Mouse (Mus musculus) megakaryocyte, embryonic 14.5 days (primary cell): ENCODE data around the gene Parp8.

ENCODE experiments used
- FLI1 ChIP-seq: IDR thresholded peaks from 2 replicates; pipeline ENCODE4 v1.6.1; 2012; ENCODE audit warnings: low read length, inconsistent platforms, mixed read lengths
- GATA1 ChIP-seq: IDR thresholded peaks from 3 replicates; pipeline ENCODE4 v1.6.1; 2012; ENCODE audit warnings: mixed read lengths, low read length, inconsistent platforms, borderline replicate concordance

DNA sequence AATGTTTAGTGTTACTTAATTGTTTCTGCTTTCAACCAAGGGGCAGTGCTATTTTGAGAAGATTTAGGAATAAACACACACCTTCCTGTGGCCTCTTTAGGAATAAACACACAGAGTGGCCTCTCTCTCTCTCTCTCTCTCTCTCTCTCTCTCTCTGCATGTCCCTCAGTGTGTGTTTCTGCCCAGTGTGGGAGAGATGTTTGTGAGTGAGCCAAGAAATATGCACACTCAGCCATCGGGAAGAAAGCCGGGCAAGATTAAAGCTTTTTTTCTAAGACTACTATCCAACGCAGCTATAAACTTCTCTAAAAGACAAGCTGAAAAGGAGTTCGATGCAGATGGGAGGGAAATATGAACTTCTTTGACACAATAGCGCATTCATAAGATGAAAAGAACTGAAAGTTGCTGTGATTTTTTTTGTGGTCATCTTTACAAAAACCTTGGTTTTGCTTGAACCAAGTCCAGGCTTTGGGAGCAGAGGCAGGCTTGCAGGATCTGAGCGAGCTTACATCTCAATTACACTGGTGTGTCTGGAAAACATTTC, 107.9 kb downstream of the Parp8 start:
- TF ChIP-seq GATA1 (no peak), FLI1 (no peak)
